Mouse (Mus musculus): ENCODE measurements around the gene Phf14.
A peak's percentile ranks its signal among the peaks of the same experiment; 100 is the strongest.
"Not testable (repeated sequence)": the region's sequence is repeated elsewhere in the genome, so short reads cannot be mapped to it uniquely, and the experiment has no call there.

Gene Phf14

GRCm38 (mm10) chr6:12097125-12097524 lies 189.5 kb downstream of the Phf14 start:
- DNase-seq = no peak

DNA sequence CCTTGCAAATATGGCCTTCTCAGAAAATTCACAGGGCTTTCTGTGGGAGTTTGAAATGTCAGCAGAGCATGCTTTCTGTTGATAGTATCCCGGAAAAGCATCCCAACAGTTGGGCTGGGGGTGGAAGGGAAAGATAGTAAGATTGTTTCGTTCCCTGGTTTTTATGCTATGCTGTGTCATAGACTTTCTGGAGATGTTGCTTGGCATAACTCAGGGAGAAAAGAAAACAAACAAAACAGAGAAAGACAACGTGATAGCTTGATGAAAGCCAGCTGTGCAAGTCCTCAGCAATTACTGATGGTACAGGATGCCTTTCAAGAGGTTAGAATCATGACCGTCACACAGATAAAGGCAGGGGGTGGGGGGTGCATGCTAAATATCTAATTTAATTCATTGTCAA lies 197.5 kb downstream of the Phf14 start:
- no peak for DNase-seq

GRCm38 (mm10) chr6:12107326-12107725 lies 199.7 kb downstream of the Phf14 start:
- DNase-seq = no peak

- DNase-seq = no peak
Measured at GRCm38 (mm10) chr6:12107786-12108185, 200.2 kb downstream of the Phf14 start.

DNA sequence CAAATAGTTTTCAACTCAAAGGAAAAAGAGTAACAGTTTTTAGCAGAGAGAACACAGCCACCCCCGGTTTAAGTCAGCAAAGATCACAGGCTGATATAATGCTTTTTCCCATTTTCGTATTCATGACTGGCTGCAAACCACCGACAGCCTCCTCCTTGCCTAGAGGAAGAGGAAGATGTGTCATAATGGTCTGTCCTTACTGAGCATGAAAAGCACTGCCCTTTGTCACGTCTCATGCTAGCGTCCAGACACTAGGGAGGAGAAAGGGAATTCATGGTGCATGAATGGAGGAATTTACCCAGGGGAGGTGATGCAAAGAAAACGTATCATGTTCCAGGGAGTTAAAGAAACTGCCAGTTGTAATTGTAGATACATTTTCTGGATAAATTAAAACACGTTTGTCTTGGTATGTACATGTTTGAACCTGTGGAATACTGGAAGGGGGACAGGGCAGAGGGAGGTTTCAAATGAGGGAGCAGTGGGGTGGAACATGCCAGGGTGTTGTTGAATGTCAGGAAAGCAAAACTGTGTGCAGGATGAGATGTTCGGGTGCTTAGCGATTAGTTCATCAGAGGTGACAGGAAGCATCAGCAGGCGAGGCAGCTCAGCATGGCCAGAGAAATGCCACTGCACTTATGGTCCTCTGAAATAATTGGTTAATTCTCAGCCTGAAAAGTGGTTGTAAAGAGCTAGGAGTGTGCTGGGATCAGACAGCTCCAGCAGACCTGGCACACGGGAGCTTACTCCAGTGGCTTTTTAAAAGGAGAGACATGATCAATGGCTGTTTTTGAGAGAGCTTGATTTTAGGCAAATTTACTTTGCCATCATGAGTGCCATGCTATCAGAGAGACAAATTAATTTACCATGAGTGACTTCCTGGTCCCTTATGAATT lies 209.6 kb downstream of the Phf14 start:
- no peak for DNase-seq

- no peak for DNase-seq
Measured at GRCm38 (mm10) chr6:12117819-12118570, 210.4 kb downstream of the Phf14 start.

GRCm38 (mm10) chr6:12122759-12123158 lies 215.2 kb downstream of the Phf14 start:
- DNase-seq = no peak

GRCm38 (mm10) chr6:12125031-12125803 lies 217.6 kb downstream of the Phf14 start:
- peak; percentile 60 for DNase-seq

GRCm38 (mm10) chr6:12126601-12127000 lies 219.0 kb downstream of the Phf14 start:
- DNase-seq = not testable (repeated sequence)

DNA sequence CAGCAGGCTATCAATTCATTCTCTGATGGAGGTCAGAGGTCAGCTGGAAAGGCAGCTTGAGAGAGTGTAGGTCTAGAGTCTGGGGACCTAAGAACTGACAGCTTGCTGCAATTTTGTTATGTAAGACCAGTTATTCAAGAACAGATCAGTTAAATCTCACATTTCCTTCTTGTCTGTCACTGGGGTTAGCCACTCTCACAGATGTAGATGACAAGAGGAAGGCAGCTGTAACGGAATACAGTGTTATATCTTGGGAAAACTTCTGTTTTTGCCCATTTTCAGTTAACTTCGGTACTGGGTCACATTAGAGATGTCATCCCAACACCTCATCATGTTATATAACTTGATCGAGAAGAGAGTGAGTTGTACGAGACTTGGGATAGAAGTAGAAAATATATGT lies 219.7 kb downstream of the Phf14 start:
- DNase-seq = no peak
